Mouse (Mus musculus) stomach, postnatal 0 days (tissue): Measurements from ENCODE around the gene App. TPM values are rescaled to one million over a fixed set of nuclear protein-coding genes. Genes with fewer than 3 reads are reported as not detected.

ENCODE experiments used
- ATAC-seq: fragments of 200-750 bp; cut with Nextera tagmentation; 2 replicates; pipeline ENCODE4 v1.8.0; 2017; ENCODE audit not compliant: low FRiP score, low TSS enrichment
- DNase-seq: peaks from one replicate; pipeline ENCODE4 v3.0.0-alpha.2; 2016; ENCODE audit warnings: low spot score
- H3K27ac ChIP-seq: fragments of 300-500 bp; sonication (generic); replicated peaks from 2 replicates; pipeline ENCODE4 v1.5.1; 2014; ENCODE audit warnings: mild to moderate bottlenecking, control low read depth
- H3K27me3 ChIP-seq: fragments of 300-500 bp; sonication (generic); 2 replicates; pipeline ENCODE4 v1.6.1; 2014; ENCODE audit warnings: low read length; ENCODE audit not compliant: control insufficient read depth, insufficient read depth
- H3K36me3 ChIP-seq: fragments of 300-500 bp; sonication (generic); 2 replicates; pipeline ENCODE4 v1.6.1; 2014; ENCODE audit warnings: low read length, mixed read lengths; ENCODE audit not compliant: control insufficient read depth, insufficient read depth
- H3K4me1 ChIP-seq: fragments of 300-500 bp; sonication (generic); replicated peaks from 2 replicates; pipeline ENCODE4 v1.6.1; 2014; ENCODE audit warnings: antibody characterized with exemption; ENCODE audit not compliant: control insufficient read depth, insufficient read depth
- H3K4me2 ChIP-seq: fragments of 300-500 bp; sonication (generic); replicated peaks from 2 replicates; pipeline ENCODE4 v1.6.1; 2014; ENCODE audit warnings: low read depth, mild to moderate bottlenecking, control low read depth, moderate library complexity
- H3K4me3 ChIP-seq: fragments of 300-500 bp; sonication (generic); 2 replicates; pipeline ENCODE4 v1.5.1; 2014; ENCODE audit warnings: low read depth, low read length, control low read depth
- H3K9ac ChIP-seq: fragments of 300-500 bp; sonication (generic); 2 replicates; pipeline ENCODE4 v1.6.1; 2014; ENCODE audit warnings: mild to moderate bottlenecking, low read length, control low read depth, mixed read lengths
- H3K9me3 ChIP-seq: fragments of 300-500 bp; sonication (generic); 2 replicates; pipeline ENCODE4 v1.6.1; 2016; ENCODE audit warnings: low read length; ENCODE audit not compliant: control insufficient read depth
- CTCF ChIP-seq: IDR thresholded peaks from 2 replicates; pipeline ENCODE4 v1.5.1; 2016; ENCODE audit warnings: antibody characterized with exemption, low read depth, mild to moderate bottlenecking, moderate library complexity
- EP300 ChIP-seq: optimal IDR thresholded peaks from 2 replicates; pipeline ENCODE3; 2016; ENCODE audit warnings: antibody characterized with exemption
- WGBS: fragments of 180-500 bp; shearing (Covaris S2); extraction: QIAGEN DNeasy Blood & Tissue Kit; methylation state at CpG from one replicate; pipeline ENCODE4 v1.1.7; 2014; 5-methylcytosine and 5-hydroxymethylcytosine counted together
- polyA plus RNA-seq: library from polyadenylated mRNA; unstranded; fragments of >200 nt; fragmentation: Nextera tagmentation; extraction: Ambion mirVana; gene quantifications from 2 replicates; pipeline ENCODE4 v1.2.1, GENCODE M21; 2015

The App gene
- polyA plus RNA-seq, 1 experiment from 2014 or later = 156 TPM

DNA sequence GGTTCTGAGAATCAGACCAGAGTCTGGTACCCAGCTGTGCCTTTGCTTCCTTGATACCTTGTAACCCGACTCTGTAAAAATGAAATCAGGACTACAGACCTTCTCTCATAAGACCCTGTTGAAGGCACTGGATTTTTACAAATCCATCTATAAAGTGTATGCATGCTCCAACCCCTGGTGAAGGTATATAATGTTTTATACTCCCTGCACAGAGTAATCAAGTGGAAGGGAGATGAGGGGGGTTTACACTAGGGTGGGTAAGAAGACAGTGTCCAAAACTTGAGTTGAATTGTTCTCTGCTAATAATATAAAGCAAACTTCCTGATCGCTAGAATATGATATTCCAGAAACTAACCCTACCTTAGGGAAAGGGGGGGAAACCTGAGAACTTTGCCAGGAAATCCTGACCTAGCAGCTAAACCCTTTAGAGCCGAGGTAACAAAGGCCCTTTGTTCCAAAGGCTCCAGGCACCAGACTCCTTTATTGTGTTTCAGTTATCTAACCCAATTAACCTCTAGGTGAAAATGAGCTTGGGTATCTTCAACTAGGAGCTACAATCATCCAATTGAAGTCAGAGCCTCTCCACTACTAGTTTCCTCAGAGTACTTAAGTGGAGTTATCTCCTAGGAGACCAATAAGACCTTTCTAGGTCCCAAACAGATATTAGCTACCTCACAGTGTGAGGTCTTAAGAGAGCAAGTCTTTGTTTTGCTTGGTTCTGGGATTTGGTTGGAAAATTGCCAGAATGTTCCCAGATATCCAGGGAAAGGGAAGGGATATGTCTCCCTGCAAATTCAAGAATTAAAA is 132.2 kb downstream of the App start:
- Histone ChIP-seq H3K27ac (no peak overlapping the region), H3K27me3 (no peaks in the 10 kb centered on the region), H3K9me3 (no peaks in the 10 kb centered on the region), H3K4me2 (no peak overlapping the region), H3K4me3 (no peak overlapping the region), H3K36me3 (peaks cover 3% of the 10 kb centered on the region; the same call in 1 of the 2 replicates), H3K4me1 (no peaks in the 10 kb centered on the region), H3K9ac (no peak overlapping the region)
- ATAC-seq (no peak), DNase-seq (no peak)
- 53% methylated on average over 3 of the region's 3 CpGs for WGBS
- TF ChIP-seq CTCF = no peak
- no peak for TF ChIP-seq EP300

DNA sequence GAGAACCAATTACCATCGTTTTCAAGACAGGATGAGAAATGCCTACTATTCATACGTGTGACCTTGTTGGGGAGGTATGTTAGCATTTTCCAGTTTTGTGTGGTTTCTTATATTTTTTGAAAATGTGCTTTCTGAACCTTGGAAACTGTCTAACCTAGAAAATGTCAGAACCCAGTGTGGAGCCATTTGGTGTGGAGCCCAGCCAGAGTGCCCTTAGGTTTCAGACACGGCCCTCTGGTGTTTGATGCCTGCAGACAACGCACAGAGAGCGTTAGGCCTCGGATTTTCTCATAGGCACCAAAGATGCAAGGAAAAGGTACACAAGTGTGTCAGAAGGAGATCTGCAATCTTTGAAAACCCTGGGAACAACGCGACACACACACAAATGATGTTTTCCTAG is 134.8 kb downstream of the App start:
- H3K4me1 ChIP-seq = no peaks in the 10 kb centered on the region
- H3K4me3 ChIP-seq = no peak overlapping the region
- H3K9me3 ChIP-seq = no peaks in the 10 kb centered on the region
- DNase-seq = no peak
- no peak for ATAC-seq
- TF ChIP-seq EP300 (no peak), CTCF (no peak)
- H3K4me2 ChIP-seq = no peak overlapping the region
- H3K27me3 ChIP-seq = no peaks in the 10 kb centered on the region
- WGBS = 92% methylated on average over 8 of the region's 8 CpGs
- no peak overlapping the region for H3K9ac ChIP-seq
- no peak overlapping the region for H3K27ac ChIP-seq
- H3K36me3 ChIP-seq = peaks cover 3% of the 10 kb centered on the region; the same call in 1 of the 2 replicates

DNA sequence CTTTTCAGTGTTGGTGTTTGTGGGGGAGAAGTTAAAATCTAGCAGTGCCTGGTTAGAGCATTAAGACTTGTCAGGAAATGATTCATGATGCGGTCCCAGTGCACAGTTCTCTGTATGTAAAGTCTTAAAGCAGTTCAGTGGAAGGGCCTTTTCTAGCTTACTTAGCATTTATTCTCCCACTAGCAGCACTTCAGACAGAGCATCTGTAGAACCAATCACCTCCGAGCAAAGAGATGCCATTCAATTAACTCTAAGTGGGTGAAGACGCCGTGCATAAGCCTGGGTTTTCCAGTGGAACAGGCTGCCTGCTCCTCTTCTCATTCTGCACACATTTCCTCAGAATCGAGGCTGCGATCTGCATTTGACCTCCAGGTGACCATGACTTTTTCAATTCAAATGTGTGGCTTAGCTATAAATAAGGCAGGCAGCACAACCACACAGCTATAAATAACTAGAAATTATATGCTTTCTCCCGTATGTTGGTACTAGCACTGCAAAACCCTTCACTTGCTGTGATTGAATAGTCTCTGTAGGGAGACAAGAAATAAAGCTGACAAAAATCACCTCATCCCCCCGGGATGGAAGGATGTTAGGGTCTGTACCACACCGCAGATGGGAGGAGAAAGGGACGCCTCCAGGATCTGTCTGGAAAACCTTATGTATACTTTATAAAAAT is 135.5 kb downstream of the App start:
- no peak for DNase-seq
- Histone ChIP-seq H3K27ac (no peak overlapping the region), H3K27me3 (no peaks in the 10 kb centered on the region), H3K4me3 (no peak overlapping the region), H3K4me1 (no peaks in the 10 kb centered on the region), H3K9me3 (no peaks in the 10 kb centered on the region), H3K36me3 (0 out of 2 replicates have a peak, but pooled peaks cover 1% of the 10 kb centered on the region), H3K9ac (no peak overlapping the region), H3K4me2 (no peak overlapping the region)
- TF ChIP-seq EP300 (no peak), CTCF (no peak)
- ATAC-seq = no peak
- WGBS = 74% methylated on average over 10 of the region's 10 CpGs

DNA sequence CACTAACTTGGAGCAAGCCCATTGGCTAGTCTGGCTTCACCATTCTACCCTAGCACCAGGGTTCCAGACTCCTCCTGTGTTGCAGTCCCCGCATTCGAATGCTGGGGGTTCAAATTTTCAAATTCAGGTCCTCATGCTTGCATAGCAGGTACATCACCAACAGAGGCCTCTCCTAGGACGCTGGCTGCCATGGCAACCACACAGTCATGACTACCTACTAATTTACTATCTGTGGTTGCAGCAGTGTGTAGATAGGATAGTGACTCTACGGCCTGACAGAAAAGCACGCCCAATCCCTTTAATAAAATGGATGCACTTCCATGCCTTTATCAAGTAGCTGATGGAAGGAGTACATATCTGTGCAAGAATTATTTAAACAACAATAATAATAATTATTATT is 137.8 kb downstream of the App start:
- Histone ChIP-seq H3K27me3 (no peaks in the 10 kb centered on the region), H3K27ac (no peak overlapping the region), H3K4me2 (no peak overlapping the region), H3K36me3 (peaks cover under 1% of the 10 kb centered on the region; the same call in 1 of the 2 replicates), H3K9ac (no peak overlapping the region), H3K4me3 (no peak overlapping the region), H3K4me1 (no peaks in the 10 kb centered on the region), H3K9me3 (no peaks in the 10 kb centered on the region)
- ATAC-seq (no peak), DNase-seq (no peak)
- WGBS = 88% methylated on average over 5 of the region's 5 CpGs
- TF ChIP-seq EP300 (no peak), CTCF (no peak)

DNA sequence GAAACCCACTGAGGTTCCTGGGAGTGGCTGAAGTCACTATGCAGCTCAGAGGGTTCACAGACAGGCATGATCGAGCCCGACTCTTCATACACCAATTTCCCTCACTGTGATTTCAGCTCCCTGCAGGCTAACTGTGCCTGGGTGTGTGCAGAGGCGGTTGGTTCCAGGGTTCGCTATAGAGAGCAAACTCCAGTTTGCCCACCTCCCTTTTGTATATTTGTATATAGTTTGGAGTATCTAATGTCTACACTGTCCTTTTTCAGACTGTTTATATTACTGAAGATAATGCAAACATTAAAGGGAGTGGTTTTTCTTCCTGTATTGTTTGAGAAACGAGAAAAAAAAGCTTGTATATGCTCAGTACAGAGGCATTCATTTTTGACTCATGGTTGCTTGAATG is 139.8 kb downstream of the App start:
- Histone ChIP-seq H3K36me3 (peaks cover 7% of the 10 kb centered on the region; the same call in 1 of the 2 replicates), H3K9me3 (no peaks in the 10 kb centered on the region), H3K4me2 (no peak overlapping the region), H3K9ac (no peak overlapping the region), H3K27me3 (no peaks in the 10 kb centered on the region), H3K4me1 (no peaks in the 10 kb centered on the region), H3K4me3 (no peak overlapping the region), H3K27ac (no peak overlapping the region)
- DNase-seq = peak; percentile 36
- peak; percentile 94 for ATAC-seq
- TF ChIP-seq CTCF (no peak), EP300 (no peak)
- 48% methylated on average over 5 of the region's 5 CpGs for WGBS

DNA sequence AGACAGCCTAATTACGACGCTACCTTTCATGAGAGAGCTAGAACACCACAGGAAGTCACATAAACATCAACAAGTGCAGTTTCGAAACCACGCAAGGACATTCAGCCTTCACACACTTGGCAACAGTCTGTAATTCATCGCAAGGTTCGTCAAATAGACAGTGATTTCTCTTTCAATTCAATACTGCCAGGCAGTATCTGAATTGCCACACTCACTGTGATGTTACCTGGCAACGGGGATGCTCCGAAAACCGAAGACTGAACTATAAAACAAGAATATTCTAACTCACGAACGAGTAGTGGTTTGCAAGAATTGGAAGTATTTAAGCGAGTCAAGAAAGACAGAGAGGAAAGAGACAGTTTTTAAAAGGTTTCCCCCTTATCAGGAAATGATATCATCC is 142.8 kb downstream of the App start:
- Histone ChIP-seq H3K27ac (no peak overlapping the region), H3K4me2 (no peak overlapping the region), H3K4me1 (no peaks in the 10 kb centered on the region), H3K4me3 (no peak overlapping the region), H3K9me3 (no peaks in the 10 kb centered on the region), H3K27me3 (no peaks in the 10 kb centered on the region), H3K9ac (no peak overlapping the region), H3K36me3 (peaks cover 9% of the 10 kb centered on the region; the same call in 1 of the 2 replicates)
- ATAC-seq (no peak), DNase-seq (no peak)
- 93% methylated on average over 12 of the region's 12 CpGs for WGBS
- TF ChIP-seq EP300 (no peak), CTCF (no peak)
